Mouse (Mus musculus): ENCODE data around the gene Gm21885. TPM values are rescaled to one million over a fixed set of nuclear protein-coding genes. Genes with fewer than 3 reads are reported as not detected.
A peak's percentile ranks its signal among the peaks of the same experiment; 100 is the strongest.

Gm21885 gene
- polyA plus RNA-seq, 1 experiment = not detected

DNA sequence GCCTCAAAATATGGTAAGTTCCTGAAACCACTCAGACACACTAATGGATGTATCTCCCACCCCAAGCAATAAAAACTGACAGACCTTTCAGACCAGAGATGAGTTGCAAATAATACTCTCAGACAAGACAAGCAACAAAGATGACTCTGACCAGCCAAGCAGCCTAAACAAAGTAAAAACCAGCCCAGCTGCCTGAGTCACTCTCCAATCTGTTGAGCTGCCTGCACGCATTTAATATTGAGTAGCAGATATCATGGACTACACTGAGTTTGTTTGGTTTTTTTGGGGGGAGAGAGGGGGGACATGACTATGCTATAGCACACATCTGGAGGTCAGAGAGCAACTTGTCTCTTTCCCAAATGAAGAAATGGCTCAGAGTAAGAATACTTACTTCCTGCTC is 33.6 kb downstream of the Gm21885 start:
- Histone ChIP-seq H3K27ac (ENCODE audit: insufficient read depth, low read depth, low read length) (no peak overlapping the region), H3K4me3 (ENCODE audit: insufficient read depth, low read length) (no peak overlapping the region), H3K4me1 (ENCODE audit: control insufficient read depth, insufficient read depth, low read length) (peaks cover 56% of the 10 kb centered on the region)
- no peak for TF ChIP-seq POLR2A (IDR thresholded peaks at IDR 0.05; ENCODE audit: borderline replicate concordance, low read depth, low read length)
- TF ChIP-seq CTCF (IDR thresholded peaks at IDR 0.05; ENCODE audit: low read depth, low read length) = no peak

DNA sequence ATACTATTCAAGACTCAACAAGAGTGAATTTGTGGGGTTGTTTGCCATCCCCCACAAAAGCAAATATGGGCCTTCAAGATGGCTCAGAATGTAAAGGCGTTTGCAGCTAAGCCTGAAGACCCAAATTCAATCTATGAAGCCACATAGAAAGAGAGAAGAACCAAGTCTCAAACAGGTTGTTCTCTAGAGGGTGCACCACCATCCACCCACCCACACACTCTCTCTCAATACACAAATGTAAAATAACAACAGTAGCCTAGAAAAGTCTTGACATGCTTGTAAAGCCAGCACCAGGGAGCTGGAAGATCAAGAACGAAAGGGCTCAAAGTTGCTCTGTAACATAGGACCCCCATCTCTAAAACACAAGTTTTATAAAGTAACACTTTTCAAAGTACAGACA is 34.9 kb downstream of the Gm21885 start:
- Histone ChIP-seq H3K4me1 (ENCODE audit: control insufficient read depth, insufficient read depth, low read length) (peaks cover 46% of the 10 kb centered on the region), H3K4me3 (ENCODE audit: insufficient read depth, low read length) (no peak overlapping the region), H3K27ac (ENCODE audit: insufficient read depth, low read depth, low read length) (no peak overlapping the region)
- TF ChIP-seq CTCF (IDR thresholded peaks at IDR 0.05; ENCODE audit: low read depth, low read length) = no peak
- TF ChIP-seq POLR2A (IDR thresholded peaks at IDR 0.05; ENCODE audit: borderline replicate concordance, low read depth, low read length) = no peak

GRCm38 (mm10) chr11:94317014-94317413 is 35.3 kb downstream of the Gm21885 start:
- peaks cover 45% of the 10 kb centered on the region for H3K4me1 ChIP-seq (ENCODE audit: control insufficient read depth, insufficient read depth, low read length)
- TF ChIP-seq CTCF (IDR thresholded peaks at IDR 0.05; ENCODE audit: low read depth, low read length) = no peak
- TF ChIP-seq POLR2A (IDR thresholded peaks at IDR 0.05; ENCODE audit: borderline replicate concordance, low read depth, low read length) = no peak
- peak overlapping the region; percentile 18; the same call in 1 of the 2 replicates for H3K4me3 ChIP-seq (ENCODE audit: insufficient read depth, low read length)
- H3K27ac ChIP-seq (ENCODE audit: insufficient read depth, low read depth, low read length) = peak overlapping the region; percentile 26; the same call in 1 of the 2 replicates

DNA sequence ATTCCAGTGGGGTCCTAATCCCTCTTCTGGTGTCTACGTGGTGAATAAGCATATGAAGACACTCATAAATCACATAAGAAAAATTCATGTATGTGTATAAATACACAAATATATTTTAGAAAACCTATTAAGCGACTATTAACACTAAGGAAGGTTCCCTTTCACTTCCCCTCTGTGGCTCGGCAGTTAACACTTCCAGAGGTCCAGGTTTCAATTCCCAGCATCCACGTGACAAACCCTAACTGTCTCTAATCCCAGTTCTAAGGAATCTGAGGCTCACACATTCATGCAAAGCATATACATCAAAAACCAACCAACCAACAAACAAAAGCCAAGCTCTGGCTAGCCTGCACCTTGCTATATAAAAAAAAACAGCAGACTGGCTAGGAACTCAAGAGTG is 35.8 kb downstream of the Gm21885 start:
- peak overlapping the region; percentile 26 for H3K27ac ChIP-seq (ENCODE audit: insufficient read depth, low read depth, low read length)
- peak overlapping the region; percentile 18; the same call in 1 of the 2 replicates for H3K4me3 ChIP-seq (ENCODE audit: insufficient read depth, low read length)
- peaks cover 47% of the 10 kb centered on the region for H3K4me1 ChIP-seq (ENCODE audit: control insufficient read depth, insufficient read depth, low read length)
- TF ChIP-seq POLR2A (IDR thresholded peaks at IDR 0.05; ENCODE audit: borderline replicate concordance, low read depth, low read length) (no peak), CTCF (IDR thresholded peaks at IDR 0.05; ENCODE audit: low read depth, low read length) (no peak)

DNA sequence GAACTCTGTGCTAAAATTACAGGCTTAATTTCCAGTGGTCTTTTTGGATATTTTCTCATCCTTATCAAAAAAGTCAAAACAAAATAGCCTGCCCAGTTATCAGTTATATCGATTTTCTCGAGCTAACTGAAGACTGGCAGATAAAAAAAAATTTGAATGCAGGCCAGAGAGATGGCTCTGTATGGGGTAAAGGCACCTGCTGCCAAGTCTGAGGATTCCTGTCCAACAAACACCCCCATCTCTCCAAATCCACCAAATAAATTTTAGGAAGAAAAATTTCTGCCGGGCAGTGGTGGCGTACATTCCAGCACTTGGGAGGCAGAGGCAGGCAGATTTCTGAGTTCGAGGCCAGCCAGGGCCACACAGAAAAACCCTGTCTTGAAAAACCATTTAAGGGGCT is 36.4 kb downstream of the Gm21885 start:
- Histone ChIP-seq H3K27ac (ENCODE audit: insufficient read depth, low read depth, low read length) (peak overlapping the region; percentile 22; the same call in 1 of the 2 replicates), H3K4me3 (ENCODE audit: insufficient read depth, low read length) (no peak overlapping the region), H3K4me1 (ENCODE audit: control insufficient read depth, insufficient read depth, low read length) (peaks cover 48% of the 10 kb centered on the region)
- TF ChIP-seq POLR2A (IDR thresholded peaks at IDR 0.05; ENCODE audit: borderline replicate concordance, low read depth, low read length) (no peak), CTCF (IDR thresholded peaks at IDR 0.05; ENCODE audit: low read depth, low read length) (no peak)

- peak overlapping the region; percentile 86 for H3K4me3 ChIP-seq (ENCODE audit: insufficient read depth, low read length)
- peak overlapping the region; percentile 90 for H3K27ac ChIP-seq (ENCODE audit: insufficient read depth, low read depth, low read length)
- peaks cover 33% of the 10 kb centered on the region for H3K4me1 ChIP-seq (ENCODE audit: control insufficient read depth, insufficient read depth, low read length)
- TF ChIP-seq CTCF (IDR thresholded peaks at IDR 0.05; ENCODE audit: low read depth, low read length) (no peak), POLR2A (IDR thresholded peaks at IDR 0.05; ENCODE audit: borderline replicate concordance, low read depth, low read length) (no peak)
Measured at GRCm38 (mm10) chr11:94320969-94321930, 39.6 kb downstream of the Gm21885 start.

DNA sequence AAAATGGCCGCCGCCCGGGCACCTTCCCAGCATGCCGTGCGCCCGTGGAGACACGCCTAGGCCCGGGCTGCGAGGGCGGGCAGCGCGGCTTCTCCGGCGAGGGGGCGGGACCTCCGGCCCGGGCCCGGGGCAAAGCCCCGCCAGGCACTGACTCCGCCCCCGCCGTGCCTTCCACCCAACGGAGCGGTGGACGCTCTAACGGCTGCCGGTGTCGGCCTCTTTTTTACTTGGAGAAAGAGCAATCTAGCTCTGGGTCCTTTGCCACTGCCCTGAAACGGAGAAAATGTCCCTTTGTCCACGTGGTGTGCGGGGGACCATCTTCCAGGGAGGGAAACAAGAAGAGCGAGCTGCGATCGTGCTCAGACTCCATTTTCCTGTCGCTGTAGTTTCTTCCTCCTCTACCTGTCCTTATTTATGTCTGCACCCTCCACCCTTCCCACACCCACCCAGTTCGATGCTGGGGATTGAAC is 40.3 kb downstream of the Gm21885 start, which contains the start of gene Luc7l3:
Gene Luc7l3 (minus strand): TSS at position 58 of the 470 bp plus-strand sequence.
- peaks cover 28% of the 10 kb centered on the region for H3K4me1 ChIP-seq (ENCODE audit: control insufficient read depth, insufficient read depth, low read length)
- peak within 1 kb of the TSS; percentile 91 for H3K27ac ChIP-seq (ENCODE audit: insufficient read depth, low read depth, low read length)
- no peak for TF ChIP-seq CTCF (IDR thresholded peaks at IDR 0.05; ENCODE audit: low read depth, low read length)
- no peak for TF ChIP-seq POLR2A (IDR thresholded peaks at IDR 0.05; ENCODE audit: borderline replicate concordance, low read depth, low read length)

DNA sequence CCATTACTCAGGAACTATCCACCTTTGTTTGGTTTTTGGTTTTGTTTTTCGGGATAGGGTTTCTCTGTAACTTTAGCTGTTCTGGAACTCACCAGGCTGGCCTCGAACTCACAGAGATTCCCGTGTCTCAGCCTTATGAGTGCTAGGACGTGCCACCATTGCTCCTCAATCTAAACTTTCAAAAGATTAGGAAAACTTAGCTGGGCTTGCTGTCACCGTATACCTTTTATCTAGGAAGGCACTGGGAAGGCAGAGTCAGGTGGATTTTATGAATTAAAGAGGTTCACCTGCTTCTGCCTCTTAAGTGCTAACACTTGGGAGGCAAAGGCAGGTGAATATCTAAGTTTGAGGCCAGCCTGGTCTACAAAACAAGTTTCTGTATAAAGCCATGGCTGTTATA is 41.0 kb downstream of the Gm21885 start:
- peak overlapping the region; percentile 86; the same call in 1 of the 2 replicates for H3K4me3 ChIP-seq (ENCODE audit: insufficient read depth, low read length)
- H3K27ac ChIP-seq (ENCODE audit: insufficient read depth, low read depth, low read length) = peak overlapping the region; percentile 91; the same call in 1 of the 2 replicates
- H3K4me1 ChIP-seq (ENCODE audit: control insufficient read depth, insufficient read depth, low read length) = peaks cover 25% of the 10 kb centered on the region
- TF ChIP-seq POLR2A (IDR thresholded peaks at IDR 0.05; ENCODE audit: borderline replicate concordance, low read depth, low read length) = no peak
- TF ChIP-seq CTCF (IDR thresholded peaks at IDR 0.05; ENCODE audit: low read depth, low read length) = no peak

More for the DNA sequence above, 40.3 kb downstream of the Gm21885 start, which contains the start of gene Luc7l3:
- H3K4me3 ChIP-seq (ENCODE audit: insufficient read depth, low read length) = peak within 1 kb of the TSS; percentile 86

DNA sequence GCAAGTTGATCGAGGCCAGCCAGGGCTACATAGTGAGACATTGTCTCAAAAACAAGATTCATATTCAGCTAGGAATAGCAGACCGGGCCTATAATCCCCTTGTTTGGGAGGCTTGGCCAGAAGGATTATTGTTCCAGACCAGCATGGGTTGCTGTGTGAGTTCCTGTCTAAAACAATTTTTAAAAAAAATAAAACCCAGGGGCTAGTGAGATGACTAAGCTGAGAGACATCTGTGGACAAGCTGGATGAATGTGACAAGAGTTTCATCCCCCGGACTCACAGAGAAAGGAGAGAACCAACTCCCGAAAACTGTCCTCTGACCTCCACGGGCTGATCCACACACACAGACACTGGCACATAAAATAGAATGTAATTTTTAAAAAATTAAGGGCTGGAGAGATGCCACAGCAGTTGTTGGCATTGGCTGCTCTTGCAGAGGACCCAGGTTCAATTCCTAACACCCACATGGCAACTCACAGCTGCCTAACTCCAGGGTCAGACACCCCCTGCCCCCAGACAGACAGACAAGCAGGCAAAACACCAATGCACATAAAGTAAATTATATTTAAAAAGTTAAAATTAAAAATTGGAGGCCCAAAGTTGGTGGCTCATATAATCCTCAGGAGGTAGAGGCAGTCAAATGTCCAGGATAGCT is 41.7 kb downstream of the Gm21885 start:
- Histone ChIP-seq H3K27ac (ENCODE audit: insufficient read depth, low read depth, low read length) (no peak overlapping the region), H3K4me3 (ENCODE audit: insufficient read depth, low read length) (no peak overlapping the region), H3K4me1 (ENCODE audit: control insufficient read depth, insufficient read depth, low read length) (peaks cover 21% of the 10 kb centered on the region)
- TF ChIP-seq CTCF (IDR thresholded peaks at IDR 0.05; ENCODE audit: low read depth, low read length) = no peak
- TF ChIP-seq POLR2A (IDR thresholded peaks at IDR 0.05; ENCODE audit: borderline replicate concordance, low read depth, low read length) = no peak

Measured in bone marrow macrophage, adult 2 months (primary cell).